ENCODE assay signal across 12 mouse cellular contexts in the genomic region with DNA sequence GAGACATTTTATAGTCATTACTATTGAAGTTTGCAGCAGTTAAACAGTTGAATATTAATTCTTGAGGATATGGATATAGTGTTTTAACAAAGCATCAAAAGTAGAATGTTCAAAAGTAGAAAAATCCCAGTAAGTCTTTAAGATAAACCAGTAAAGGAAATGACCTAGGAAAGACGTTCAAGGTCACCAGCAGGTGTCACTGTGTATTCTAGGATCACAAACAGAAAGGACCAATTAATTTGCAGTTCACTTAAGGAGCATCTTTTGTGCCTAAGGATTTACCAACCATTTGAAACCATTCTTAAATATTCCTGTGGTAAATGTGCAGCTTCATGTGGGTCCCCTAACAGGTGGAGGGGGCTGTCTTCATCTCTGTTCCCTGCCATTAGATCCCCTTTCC. TPM values are rescaled to one million over a fixed set of nuclear protein-coding genes. Genes with fewer than 3 reads are reported as not detected.
A peak's percentile ranks its signal among the peaks of the same experiment; 100 is the strongest.
DNase-seq lines count a peak whose midpoint lies in the region; ATAC-seq and TF ChIP-seq lines count a peak whose summit lies in the region.
"Had no signal": no experiment of that assay in that cellular context is flagged by ENCODE, and none has a peak within 500 bp of the region (broad histone marks: within the 10 kb centered on the region; RNA-seq: fewer than 3 reads in every experiment).

No protein-coding gene starts in this region.

- H3K4me2 ChIP-seq in hindbrain, embryonic 11.5 days (replicated peaks; ENCODE audit: low read depth, low read length) = no peak overlapping the region
- H3K4me2 ChIP-seq in hindbrain, embryonic 12.5 days (replicated peaks) = no peak overlapping the region
- H3K4me2 ChIP-seq in midbrain, postnatal 0 days (ENCODE audit: low read depth, low read length, poor library complexity, severe bottlenecking) = no peak overlapping the region
- H3K4me2 ChIP-seq in midbrain, embryonic 13.5 days (replicated peaks) = no peak overlapping the region
- H3K4me2 ChIP-seq in neural tube, embryonic 15.5 days = peak overlapping the region; percentile 17; the same call in 1 of the 2 replicates
- H3K4me2 ChIP-seq: liver, embryonic 15.5 days had no signal

- peaks cover 7% of the 10 kb centered on the region for H3K27me3 ChIP-seq in hindbrain, embryonic 11.5 days (ENCODE audit: control insufficient read depth, insufficient read depth, low read length)
- H3K27me3 ChIP-seq in hindbrain, embryonic 12.5 days = peaks cover 18% of the 10 kb centered on the region; the same call in 1 of the 2 replicates
- H3K27me3 ChIP-seq in midbrain, postnatal 0 days (ENCODE audit: insufficient read depth, low read length) = 0 out of 2 replicates have a peak, but pooled peaks cover 4% of the 10 kb centered on the region
- H3K27me3 ChIP-seq in midbrain, embryonic 13.5 days = peaks cover 26% of the 10 kb centered on the region
- H3K27me3 ChIP-seq in neural tube, embryonic 15.5 days (replicated peaks) = 0 out of 2 replicates have a peak, but pooled peaks cover 2% of the 10 kb centered on the region

- H3K27ac ChIP-seq in hindbrain, embryonic 11.5 days (ENCODE audit: low read depth, low read length) = no peak overlapping the region
- no peak overlapping the region for H3K27ac ChIP-seq in hindbrain, embryonic 12.5 days
- no peak overlapping the region for H3K27ac ChIP-seq in midbrain, postnatal 0 days (ENCODE audit: low read depth, low read length)
- no peak overlapping the region for H3K27ac ChIP-seq in midbrain, embryonic 13.5 days
- no peak overlapping the region for H3K27ac ChIP-seq in neural tube, embryonic 15.5 days (replicated peaks)
- H3K27ac ChIP-seq: liver, embryonic 15.5 days had no signal

- ATAC-seq in hindbrain, embryonic 11.5 days (ENCODE audit: low FRiP score) = no peak
- no peak for ATAC-seq in hindbrain, embryonic 12.5 days (ENCODE audit: low FRiP score)
- no peak for ATAC-seq in midbrain, postnatal 0 days (ENCODE audit: low FRiP score)
- no peak for ATAC-seq in midbrain, embryonic 13.5 days
- ATAC-seq in neural tube, embryonic 15.5 days (ENCODE audit: low FRiP score) = no peak

- H3K36me3 ChIP-seq in hindbrain, embryonic 11.5 days (ENCODE audit: control insufficient read depth, insufficient read depth, low read length) = no peaks in the 10 kb centered on the region
- H3K36me3 ChIP-seq in hindbrain, embryonic 12.5 days = peaks cover 6% of the 10 kb centered on the region; the same call in 1 of the 2 replicates
- no peaks in the 10 kb centered on the region; the same call in 1 of the 2 replicates for H3K36me3 ChIP-seq in midbrain, postnatal 0 days (ENCODE audit: insufficient read depth, low read length)
- H3K36me3 ChIP-seq in midbrain, embryonic 13.5 days = no peaks in the 10 kb centered on the region
- 0 out of 2 replicates have a peak, but pooled peaks cover 2% of the 10 kb centered on the region for H3K36me3 ChIP-seq in neural tube, embryonic 15.5 days
- H3K36me3 ChIP-seq: liver, embryonic 15.5 days had no signal

- peak; percentile 35 for DNase-seq in hindbrain, embryonic 11.5 days (ENCODE audit: low spot score)
- DNase-seq in midbrain, postnatal 0 days (ENCODE audit: low spot score) = peak; percentile 57
- DNase-seq in adipocyte (ENCODE audit: low spot score) = peak; percentile 24
- no peak for DNase-seq in urinary bladder, postnatal 25 days (ENCODE audit: low spot score)
- no peak for DNase-seq in T-cell, adult 2 months (ENCODE audit: low spot score)
- DNase-seq: adrenal gland, postnatal 25 days; gastrocnemius, postnatal 10 days had no signal

- H3K9ac ChIP-seq in hindbrain, embryonic 11.5 days (ENCODE audit: low read depth, low read length) = no peak overlapping the region
- H3K9ac ChIP-seq in hindbrain, embryonic 12.5 days = no peak overlapping the region
- no peak overlapping the region for H3K9ac ChIP-seq in midbrain, postnatal 0 days (replicated peaks; ENCODE audit: low read length, poor library complexity, severe bottlenecking)
- no peak overlapping the region for H3K9ac ChIP-seq in midbrain, embryonic 13.5 days (replicated peaks)
- no peak overlapping the region for H3K9ac ChIP-seq in neural tube, embryonic 15.5 days (replicated peaks)
- H3K9ac ChIP-seq: liver, embryonic 15.5 days had no signal

- 9% methylated on average over 1 of the region's 1 CpGs for WGBS in hindbrain, embryonic 11.5 days
- WGBS in hindbrain, embryonic 12.5 days = 0% methylated on average over 1 of the region's 1 CpGs
- WGBS in midbrain, postnatal 0 days = 3% methylated on average over 1 of the region's 1 CpGs
- WGBS in midbrain, embryonic 13.5 days = 3% methylated on average over 1 of the region's 1 CpGs
- 13% methylated on average over 1 of the region's 1 CpGs for WGBS in neural tube, embryonic 15.5 days

- peak; percentile 66 for TF ChIP-seq CTCF in midbrain, postnatal 0 days (IDR thresholded peaks at IDR 0.05)

- H3K4me3 ChIP-seq in hindbrain, embryonic 11.5 days (ENCODE audit: low read depth, low read length) = no peak overlapping the region
- no peak overlapping the region for H3K4me3 ChIP-seq in hindbrain, embryonic 12.5 days
- H3K4me3 ChIP-seq in midbrain, postnatal 0 days (ENCODE audit: low read depth, low read length) = no peak overlapping the region
- H3K4me3 ChIP-seq in midbrain, embryonic 13.5 days (replicated peaks) = no peak overlapping the region
- H3K4me3 ChIP-seq in neural tube, embryonic 15.5 days (replicated peaks) = no peak overlapping the region
- H3K4me3 ChIP-seq: liver, embryonic 15.5 days had no signal

- H3K4me1 ChIP-seq in hindbrain, embryonic 11.5 days (replicated peaks; ENCODE audit: control insufficient read depth, insufficient read depth, low read length) = no peaks in the 10 kb centered on the region
- peaks cover 8% of the 10 kb centered on the region; the same call in 1 of the 2 replicates for H3K4me1 ChIP-seq in hindbrain, embryonic 12.5 days
- H3K4me1 ChIP-seq in midbrain, postnatal 0 days (ENCODE audit: insufficient read depth, low read length) = no peaks in the 10 kb centered on the region
- peaks cover 8% of the 10 kb centered on the region for H3K4me1 ChIP-seq in midbrain, embryonic 13.5 days (replicated peaks)
- H3K4me1 ChIP-seq in neural tube, embryonic 15.5 days = peaks cover 7% of the 10 kb centered on the region; the same call in 1 of the 2 replicates

- no peaks in the 10 kb centered on the region for H3K9me3 ChIP-seq in hindbrain, embryonic 11.5 days (ENCODE audit: control insufficient read depth, low read length)
- no peaks in the 10 kb centered on the region for H3K9me3 ChIP-seq in hindbrain, embryonic 12.5 days (replicated peaks)
- H3K9me3 ChIP-seq in midbrain, postnatal 0 days (ENCODE audit: low read length) = no peaks in the 10 kb centered on the region
- no peaks in the 10 kb centered on the region for H3K9me3 ChIP-seq in midbrain, embryonic 13.5 days
- no peaks in the 10 kb centered on the region for H3K9me3 ChIP-seq in neural tube, embryonic 15.5 days (replicated peaks)
- H3K9me3 ChIP-seq: liver, embryonic 15.5 days had no signal

RNA-seq across cellular contexts. Expression of a gene that starts 4.4 kb away (rescaled TPM):
- polyA plus RNA-seq in hindbrain, embryonic 11.5 days (2014; fragmentation: Nextera tagmentation; extraction: Ambion mirVana) = 4.9 and 7.3 TPM in 2 replicates
- 6.7 and 8.1 TPM in 2 replicates for polyA plus RNA-seq in hindbrain, embryonic 12.5 days (2016; fragmentation: Nextera tagmentation; extraction: Ambion mirVana)
- total RNA-seq in midbrain, postnatal 0 days (2014; rRNA removed) = 5.9 and 7.6 TPM in 2 replicates
- 2.7 and 2.9 TPM in 2 replicates for polyA plus RNA-seq in midbrain, postnatal 0 days (2015; fragmentation: Nextera tagmentation; extraction: Ambion mirVana)
- polyA plus RNA-seq in midbrain, embryonic 13.5 days (2015; fragmentation: Nextera tagmentation; extraction: Ambion mirVana) = 3.3 and 3.6 TPM in 2 replicates
- 9.8 and 11.3 TPM in 2 replicates for polyA plus RNA-seq in neural tube, embryonic 15.5 days (2015; fragmentation: Nextera tagmentation; extraction: Ambion mirVana)
- total RNA-seq: common myeloid progenitor, adult 5-6 weeks had no signal

RNA-seq across cellular contexts. Expression of a gene that starts 35.1 kb away (rescaled TPM):
- polyA plus RNA-seq in hindbrain, embryonic 11.5 days (2014; fragmentation: Nextera tagmentation; extraction: Ambion mirVana) = 9.3 and 9.7 TPM in 2 replicates
- polyA plus RNA-seq in hindbrain, embryonic 12.5 days (2016; fragmentation: Nextera tagmentation; extraction: Ambion mirVana) = 8.6 and 11.3 TPM in 2 replicates
- total RNA-seq in midbrain, postnatal 0 days (2014; rRNA removed) = 22.9 and 28.3 TPM in 2 replicates
- polyA plus RNA-seq in midbrain, postnatal 0 days (2015; fragmentation: Nextera tagmentation; extraction: Ambion mirVana) = 21.7 and 25.8 TPM in 2 replicates
- 11.3 and 11.9 TPM in 2 replicates for polyA plus RNA-seq in midbrain, embryonic 13.5 days (2015; fragmentation: Nextera tagmentation; extraction: Ambion mirVana)
- polyA plus RNA-seq in neural tube, embryonic 15.5 days (2015; fragmentation: Nextera tagmentation; extraction: Ambion mirVana) = 22.7 and 23.1 TPM in 2 replicates

Comparison
In these comparisons a context has a peak if more than half of its experiments do, and no peak if none do; other contexts are left out.
1. DNase-seq: peak in hindbrain, embryonic 11.5 days (single experiment), midbrain, postnatal 0 days (single experiment) and adipocyte (single experiment); none in urinary bladder, postnatal 25 days (single experiment) and T-cell, adult 2 months (single experiment).